In the genomic region with DNA sequence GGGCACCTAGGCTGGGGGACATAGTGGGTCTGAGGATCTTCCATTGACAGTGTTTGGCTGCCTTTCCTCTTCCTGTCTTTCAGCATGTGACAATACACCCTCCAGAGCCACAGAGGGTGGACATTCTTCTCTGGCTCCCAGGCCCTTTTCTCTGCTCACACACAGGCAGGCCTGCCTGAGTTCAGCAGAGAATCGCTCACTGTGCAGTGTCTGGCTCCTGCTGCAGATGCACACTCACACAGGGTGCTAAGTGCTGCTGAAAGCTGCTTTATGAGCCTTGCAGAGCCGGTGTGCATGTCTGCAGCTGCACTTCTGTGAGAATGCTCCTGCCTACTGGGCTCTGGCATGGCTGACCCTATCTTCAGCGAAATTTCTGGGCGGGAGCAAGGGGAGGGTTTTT, we compare ENCODE assay signal across 12 mouse cellular contexts. TPM values are rescaled to one million over a fixed set of nuclear protein-coding genes. Genes with fewer than 3 reads are reported as not detected.
A peak's percentile ranks its signal among the peaks of the same experiment; 100 is the strongest.
DNase-seq lines count a peak whose midpoint lies in the region; ATAC-seq lines count a peak whose summit lies in the region.
"Had no signal": no experiment of that assay in that cellular context is flagged by ENCODE, and none has a peak within 500 bp of the region (broad histone marks: within the 10 kb centered on the region; RNA-seq: fewer than 3 reads in every experiment).

No protein-coding gene starts in this region.

- no peak for DNase-seq in heart, adult 18-20 months
- DNase-seq in layer of hippocampus, postnatal 10 days (ENCODE audit: low spot score in 2 of 2) = peak; percentile 40 to 47
- no peak for DNase-seq in layer of hippocampus, postnatal 25 days (ENCODE audit: extremely low spot score in 1 of 2, low spot score in 1 of 2)
- no peak for DNase-seq in forebrain, embryonic 14.5 days (ENCODE audit: low spot score)
- no peak for DNase-seq in embryo, embryonic 11 days
- DNase-seq: adrenal gland, adult 2 months had no signal

- ATAC-seq in heart, embryonic 12.5 days (ENCODE audit: insufficient number of reproducible peaks, low FRiP score) = no peak; the same call in 1 of the 2 replicates
- ATAC-seq in forebrain, embryonic 14.5 days = peak; percentile 15; the same call in 1 of the 2 replicates
- ATAC-seq in midbrain, embryonic 12.5 days (ENCODE audit: low FRiP score, low read depth) = peak; percentile 58
- no peak for ATAC-seq in granulocyte monocyte progenitor cell, adult 5-6 weeks (replicated peaks; ENCODE audit: poor library complexity, severe bottlenecking)
- ATAC-seq: Patski had no signal

- peak overlapping the region; percentile 26; the same call in 1 of the 2 replicates for H3K9ac ChIP-seq in heart, embryonic 12.5 days
- H3K9ac ChIP-seq in forebrain, embryonic 14.5 days (ENCODE audit: low read length) = 0 out of 2 replicates have a peak overlapping the region, but pooled peaks have one; percentile 13
- no peak overlapping the region for H3K9ac ChIP-seq in midbrain, embryonic 12.5 days (replicated peaks)
- H3K9ac ChIP-seq: lung, embryonic 15.5 days; stomach, embryonic 15.5 days had no signal

- H3K36me3 ChIP-seq in heart, embryonic 12.5 days = no peaks in the 10 kb centered on the region; the same call in 1 of the 2 replicates
- no peaks in the 10 kb centered on the region for H3K36me3 ChIP-seq in forebrain, embryonic 14.5 days (ENCODE audit: control insufficient read depth, insufficient read depth, low read length)
- H3K36me3 ChIP-seq in midbrain, embryonic 12.5 days = no peaks in the 10 kb centered on the region
- H3K36me3 ChIP-seq: lung, embryonic 15.5 days; stomach, embryonic 15.5 days had no signal

- H3K4me2 ChIP-seq in heart, embryonic 12.5 days = no peak overlapping the region
- no peak overlapping the region for H3K4me2 ChIP-seq in forebrain, embryonic 14.5 days (ENCODE audit: low read length)
- no peak overlapping the region for H3K4me2 ChIP-seq in midbrain, embryonic 12.5 days (replicated peaks)
- H3K4me2 ChIP-seq: lung, embryonic 15.5 days; stomach, embryonic 15.5 days had no signal

- H3K27ac ChIP-seq in heart, embryonic 12.5 days (ENCODE audit: poor library complexity, severe bottlenecking) = peak overlapping the region; percentile 32; the same call in 1 of the 2 replicates
- no peak overlapping the region for H3K27ac ChIP-seq in forebrain, embryonic 14.5 days (ENCODE audit: low read depth, low read length)
- H3K27ac ChIP-seq in midbrain, embryonic 12.5 days (replicated peaks) = no peak overlapping the region
- H3K27ac ChIP-seq: lung, embryonic 15.5 days; stomach, embryonic 15.5 days had no signal

- H3K4me3 ChIP-seq in heart, embryonic 12.5 days = no peak overlapping the region
- H3K4me3 ChIP-seq in forebrain, embryonic 14.5 days (ENCODE audit: low read depth, low read length) = no peak overlapping the region
- H3K4me3 ChIP-seq in midbrain, embryonic 12.5 days = no peak overlapping the region
- H3K4me3 ChIP-seq: lung, embryonic 15.5 days; stomach, embryonic 15.5 days had no signal

- H3K9me3 ChIP-seq in heart, embryonic 12.5 days (replicated peaks) = no peaks in the 10 kb centered on the region
- H3K9me3 ChIP-seq in forebrain, embryonic 14.5 days (replicated peaks; ENCODE audit: control insufficient read depth, low read length) = no peaks in the 10 kb centered on the region
- H3K9me3 ChIP-seq in midbrain, embryonic 12.5 days = no peaks in the 10 kb centered on the region
- H3K9me3 ChIP-seq: lung, embryonic 15.5 days; stomach, embryonic 15.5 days had no signal

- H3K27me3 ChIP-seq in heart, embryonic 12.5 days (replicated peaks) = no peaks in the 10 kb centered on the region
- H3K27me3 ChIP-seq in forebrain, embryonic 14.5 days (replicated peaks; ENCODE audit: control insufficient read depth, insufficient read depth, low read length) = no peaks in the 10 kb centered on the region
- H3K27me3 ChIP-seq in midbrain, embryonic 12.5 days = no peaks in the 10 kb centered on the region
- H3K27me3 ChIP-seq: lung, embryonic 15.5 days; Patski; stomach, embryonic 15.5 days had no signal

- WGBS in heart, embryonic 12.5 days = 39% methylated on average over 4 of the region's 4 CpGs
- WGBS in forebrain, embryonic 14.5 days = 66% methylated on average over 4 of the region's 4 CpGs
- WGBS in midbrain, embryonic 12.5 days = 66% methylated on average over 4 of the region's 4 CpGs

- H3K4me1 ChIP-seq in heart, embryonic 12.5 days (replicated peaks) = peaks cover 20% of the 10 kb centered on the region
- H3K4me1 ChIP-seq in forebrain, embryonic 14.5 days (ENCODE audit: control insufficient read depth, insufficient read depth, low read length) = no peaks in the 10 kb centered on the region
- H3K4me1 ChIP-seq in midbrain, embryonic 12.5 days = peaks cover 4% of the 10 kb centered on the region; the same call in 1 of the 2 replicates

RNA-seq across cellular contexts. Expression of a gene that starts 52.3 kb away (rescaled TPM):
- 39.9 and 40.9 TPM in 2 replicates for polyA plus RNA-seq in heart, embryonic 12.5 days (2016; fragmentation: Nextera tagmentation; extraction: Ambion mirVana)
- total RNA-seq in heart, adult 18-20 months (2021) = 1 to 10 TPM; 4.5 to 7.3 TPM
- total RNA-seq in layer of hippocampus, postnatal 10 days (2021) = 10 to 100 TPM; 45.9 to 49.4 TPM
- 10 to 100 TPM; 35.5 to 41.6 TPM for total RNA-seq in layer of hippocampus, postnatal 25 days (2021)
- polyA plus RNA-seq in forebrain, embryonic 14.5 days (2014; fragmentation: Nextera tagmentation; extraction: Ambion mirVana) = 31.0 and 40.0 TPM in 2 replicates
- 28.9 and 31.6 TPM in 2 replicates for polyA plus RNA-seq in midbrain, embryonic 12.5 days (2016; fragmentation: Nextera tagmentation; extraction: Ambion mirVana)
- total RNA-seq in granulocyte monocyte progenitor cell, adult 5-6 weeks (2014; fragmentation: Nextera tagmentation) = not detected in 2 replicates
- total RNA-seq in granulocyte monocyte progenitor cell, adult 5-6 weeks (2017) = 0.09 TPM in 1 of 2 replicates, not detected in the other

Comparison
In these comparisons a context has a peak if more than half of its experiments do, and no peak if none do; other contexts are left out.
1. DNase-seq: peak in layer of hippocampus, postnatal 10 days (2 of 2); none in heart, adult 18-20 months (0 of 2), layer of hippocampus, postnatal 25 days (0 of 2), forebrain, embryonic 14.5 days (single experiment) and embryo, embryonic 11 days (single experiment).
2. ATAC-seq: peak in forebrain, embryonic 14.5 days (single experiment) and midbrain, embryonic 12.5 days (single experiment); none in heart, embryonic 12.5 days (single experiment) and granulocyte monocyte progenitor cell, adult 5-6 weeks (single experiment).
3. RNA of a gene that starts 52.3 kb away (total RNA-seq): 45.9 to 49.4 TPM in layer of hippocampus, postnatal 10 days, 35.5 to 41.6 TPM in layer of hippocampus, postnatal 25 days and 4.5 to 7.3 TPM in heart, adult 18-20 months; 0.09 TPM in granulocyte monocyte progenitor cell, adult 5-6 weeks; every median in the first group is over 4 times any median in the second.